Mouse (Mus musculus) limb, embryonic 15.5 days (tissue): ENCODE results near the gene Ssh1. TPM values are rescaled to one million over a fixed set of nuclear protein-coding genes. Genes with fewer than 3 reads are reported as not detected.

Source experiments
- ATAC-seq: fragments of 200-750 bp; cut with Nextera tagmentation; 2 replicates; pipeline ENCODE4 v1.8.0; 2017; ENCODE audit warnings: low read depth, moderate TSS enrichment; ENCODE audit not compliant: insufficient number of reproducible peaks, low FRiP score, low TSS enrichment
- H3K27ac ChIP-seq: fragments of 300-500 bp; sonication (generic); 2 replicates; pipeline ENCODE4 v1.5.1; 2015; ENCODE audit warnings: moderate library complexity, mild to moderate bottlenecking, inconsistent platforms
- H3K27me3 ChIP-seq: fragments of 300-500 bp; sonication (generic); 2 replicates; pipeline ENCODE4 v1.6.1; 2015; ENCODE audit warnings: inconsistent platforms
- H3K36me3 ChIP-seq: fragments of 300-500 bp; sonication (generic); 2 replicates; pipeline ENCODE4 v1.6.1; 2015; ENCODE audit warnings: inconsistent platforms
- H3K4me1 ChIP-seq: fragments of 300-500 bp; sonication (generic); 2 replicates; pipeline ENCODE4 v1.6.1; 2015; ENCODE audit warnings: inconsistent platforms
- H3K4me2 ChIP-seq: fragments of 300-500 bp; sonication (generic); 2 replicates; pipeline ENCODE4 v1.6.1; 2015; ENCODE audit warnings: mild to moderate bottlenecking, inconsistent platforms
- H3K4me3 ChIP-seq: fragments of 300-500 bp; sonication (generic); 2 replicates; pipeline ENCODE4 v1.5.1; 2015; ENCODE audit warnings: mild to moderate bottlenecking, inconsistent platforms
- H3K9ac ChIP-seq: fragments of 300-500 bp; sonication (generic); 2 replicates; pipeline ENCODE4 v1.6.1; 2015; ENCODE audit warnings: inconsistent platforms
- H3K9me3 ChIP-seq: fragments of 300-500 bp; sonication (generic); 2 replicates; pipeline ENCODE4 v1.6.1; 2016; ENCODE audit warnings: inconsistent platforms
- WGBS: fragments of 180-500 bp; shearing (Covaris S2); methylation state at CpG from one replicate; pipeline ENCODE4 v1.1.7; 2015; 5-methylcytosine and 5-hydroxymethylcytosine counted together
- polyA plus RNA-seq: library from polyadenylated mRNA; unstranded; fragments of >200 nt; fragmentation: Nextera tagmentation; extraction: Ambion mirVana; gene quantifications from 2 replicates; pipeline ENCODE4 v1.2.1, GENCODE M21; 2015

Ssh1 gene
- polyA plus RNA-seq, 1 experiment from 2014 or later: 13.2 TPM

DNA sequence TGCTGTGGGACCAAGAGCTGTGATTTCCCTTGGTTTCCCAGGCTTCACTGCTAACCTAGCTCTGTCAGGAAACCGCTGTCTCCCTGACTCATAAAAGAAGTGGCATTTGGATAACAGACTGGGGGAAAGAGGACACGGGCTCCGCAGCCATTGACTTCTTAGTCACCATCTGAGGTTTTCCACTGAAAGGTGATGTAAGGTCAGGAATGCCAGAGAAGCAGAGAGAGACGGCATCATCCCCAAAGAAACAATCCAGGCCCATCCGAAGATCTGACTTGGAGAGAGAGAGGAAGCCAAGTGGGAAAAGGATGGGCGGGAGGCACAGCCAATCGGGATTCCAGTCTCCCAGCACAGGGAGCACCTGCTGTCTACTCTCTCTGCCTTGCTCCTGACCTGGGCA is 2.6 kb downstream of the Ssh1 start:
- no peaks in the 10 kb centered on the region for H3K27me3 ChIP-seq
- H3K4me3 ChIP-seq: no peak overlapping the region
- H3K36me3 ChIP-seq: peaks cover 8% of the 10 kb centered on the region; the same call in 1 of the 2 replicates
- 0 out of 2 replicates have a peak overlapping the region, but pooled peaks have one; percentile 5 for H3K4me2 ChIP-seq
- no peak overlapping the region for H3K27ac ChIP-seq
- WGBS: 65% methylated on average over 7 of the region's 7 CpGs
- no peak overlapping the region for H3K9ac ChIP-seq
- H3K9me3 ChIP-seq: no peaks in the 10 kb centered on the region
- no peak for ATAC-seq
- H3K4me1 ChIP-seq: peaks cover 32% of the 10 kb centered on the region

DNA sequence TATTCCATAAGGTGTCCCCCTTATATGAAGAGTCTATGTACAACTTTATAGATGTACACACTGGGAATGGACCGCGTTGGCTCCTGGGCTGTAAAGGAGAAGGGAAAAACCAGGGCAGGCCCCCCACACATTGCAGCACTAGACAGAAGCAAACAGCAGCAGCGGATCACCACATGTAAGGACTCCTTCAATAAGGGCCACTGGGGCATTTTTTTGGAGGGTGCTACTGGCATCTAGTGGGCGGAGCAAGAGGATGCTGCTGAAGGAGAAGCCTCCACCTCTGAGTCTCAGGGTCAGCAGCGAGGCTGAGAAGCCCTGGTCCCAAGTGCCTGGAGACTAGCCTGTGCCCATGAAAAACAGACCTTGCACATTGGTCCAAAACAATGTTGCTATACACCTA is 3.1 kb downstream of the Ssh1 start:
- ATAC-seq: no peak

DNA sequence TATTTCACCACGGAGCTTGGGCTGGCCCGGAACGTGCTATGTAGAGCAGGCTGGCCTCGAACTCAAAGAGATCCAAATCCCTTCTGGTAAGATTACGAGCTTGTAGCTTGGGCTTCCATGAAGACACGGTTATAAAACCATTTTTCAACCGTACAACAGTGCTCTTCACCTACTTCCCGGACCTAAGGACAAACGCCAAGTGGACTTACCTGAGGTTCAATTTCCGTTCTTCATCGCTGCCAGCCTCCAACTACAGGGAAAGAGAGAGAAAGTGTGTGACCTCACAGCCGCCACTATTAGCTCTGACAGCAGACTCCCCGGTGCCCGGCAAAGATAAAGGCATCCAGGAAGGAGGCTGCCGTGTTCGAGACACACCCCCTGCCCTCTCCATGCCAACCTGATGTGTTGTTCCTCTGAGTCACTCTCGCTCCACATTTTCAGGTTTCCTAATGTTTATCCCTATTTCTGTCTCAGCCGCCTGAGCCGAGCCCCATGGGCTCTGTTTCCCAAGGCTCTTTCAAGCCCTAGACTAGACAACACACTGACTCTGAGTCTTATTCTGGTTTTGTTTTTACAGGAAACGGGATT is 4.2 kb downstream of the Ssh1 start:
- H3K9me3 ChIP-seq: no peaks in the 10 kb centered on the region
- H3K27me3 ChIP-seq: no peaks in the 10 kb centered on the region
- H3K4me3 ChIP-seq: no peak overlapping the region
- H3K4me1 ChIP-seq: peaks cover 39% of the 10 kb centered on the region
- H3K27ac ChIP-seq: no peak overlapping the region
- WGBS: 84% methylated on average over 20 of the region's 20 CpGs
- no peak for ATAC-seq
- H3K4me2 ChIP-seq: no peak overlapping the region
- peaks cover 9% of the 10 kb centered on the region; the same call in 1 of the 2 replicates for H3K36me3 ChIP-seq
- no peak overlapping the region for H3K9ac ChIP-seq

More for the DNA sequence above, 3.1 kb downstream of the Ssh1 start:
- 83% methylated on average over 5 of the region's 5 CpGs for WGBS
- H3K36me3 ChIP-seq: peaks cover 8% of the 10 kb centered on the region; the same call in 1 of the 2 replicates
- H3K27ac ChIP-seq: no peak overlapping the region
- no peak overlapping the region for H3K9ac ChIP-seq
- H3K4me2 ChIP-seq: no peak overlapping the region
- no peak overlapping the region for H3K4me3 ChIP-seq
- H3K9me3 ChIP-seq: no peaks in the 10 kb centered on the region
- no peaks in the 10 kb centered on the region for H3K27me3 ChIP-seq
- H3K4me1 ChIP-seq: peaks cover 38% of the 10 kb centered on the region

DNA sequence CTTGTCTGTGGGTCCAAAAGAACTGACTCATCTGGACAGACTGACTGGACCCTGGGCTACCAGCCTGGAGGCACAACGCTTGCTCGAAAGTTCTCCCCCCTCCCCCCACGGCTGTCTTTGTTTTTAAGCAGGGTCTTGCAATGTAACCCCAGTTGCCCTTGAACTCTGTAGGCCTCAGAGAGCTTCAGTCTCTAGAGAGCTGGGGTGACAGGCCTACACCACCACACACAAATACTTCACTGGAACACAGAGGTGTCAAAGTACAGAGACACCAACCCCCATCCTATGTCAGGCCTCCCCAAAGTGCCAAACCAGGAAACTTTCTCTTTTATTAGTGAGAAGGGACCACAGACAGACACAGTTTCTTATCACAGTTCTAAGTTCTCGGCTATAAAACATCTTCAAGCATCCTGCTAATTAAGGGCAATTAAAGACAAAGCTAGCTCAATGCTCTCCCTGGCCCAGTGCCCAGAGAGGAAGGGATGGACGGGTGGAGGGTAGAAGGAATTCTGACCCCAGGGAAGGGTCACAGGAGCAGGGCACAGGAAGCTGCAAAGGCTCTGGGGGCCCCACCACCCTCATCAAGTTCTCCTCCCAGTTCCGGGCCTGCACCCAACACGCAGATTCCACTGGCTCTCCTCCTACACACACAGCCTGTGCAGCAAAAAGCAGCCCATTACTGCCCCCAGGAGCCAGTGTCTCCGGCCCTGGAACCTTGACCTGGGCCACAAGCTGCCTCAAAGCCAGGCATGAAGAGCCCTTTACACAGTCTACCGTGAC is 7.3 kb downstream of the Ssh1 start:
- H3K4me3 ChIP-seq: no peak overlapping the region

GRCm38 (mm10) chr5:113985737-113986136 is 8.0 kb downstream of the Ssh1 start:
- 0 out of 2 replicates have a peak overlapping the region, but pooled peaks have one; percentile 38 for H3K27ac ChIP-seq

More for the DNA sequence above, 7.3 kb downstream of the Ssh1 start:
- H3K36me3 ChIP-seq: peaks cover 21% of the 10 kb centered on the region; the same call in 1 of the 2 replicates
- no peak overlapping the region for H3K4me2 ChIP-seq
- peaks cover 22% of the 10 kb centered on the region for H3K4me1 ChIP-seq
- H3K9ac ChIP-seq: no peak overlapping the region
- no peaks in the 10 kb centered on the region for H3K9me3 ChIP-seq
- no peaks in the 10 kb centered on the region for H3K27me3 ChIP-seq
- ATAC-seq: no peak
- H3K27ac ChIP-seq: 0 out of 2 replicates have a peak overlapping the region, but pooled peaks have one; percentile 38
- WGBS: 25% methylated on average over 9 of the region's 9 CpGs

GRCm38 (mm10) chr5:113984025-113984740 is 9.5 kb downstream of the Ssh1 start:
- H3K27me3 ChIP-seq: no peaks in the 10 kb centered on the region
- ATAC-seq: no peak
- peaks cover 20% of the 10 kb centered on the region for H3K4me1 ChIP-seq
- no peaks in the 10 kb centered on the region for H3K9me3 ChIP-seq
- peaks cover 24% of the 10 kb centered on the region; the same call in 1 of the 2 replicates for H3K36me3 ChIP-seq
- no peak overlapping the region for H3K27ac ChIP-seq
- H3K4me3 ChIP-seq: no peak overlapping the region
- 91% methylated on average over 13 of the region's 13 CpGs for WGBS
- no peak overlapping the region for H3K4me2 ChIP-seq
- H3K9ac ChIP-seq: no peak overlapping the region

More at GRCm38 (mm10) chr5:113985737-113986136, 8.0 kb downstream of the Ssh1 start:
- Histone ChIP-seq H3K36me3 (peaks cover 25% of the 10 kb centered on the region; the same call in 1 of the 2 replicates), H3K9me3 (no peaks in the 10 kb centered on the region), H3K9ac (no peak overlapping the region), H3K4me3 (no peak overlapping the region), H3K27me3 (no peaks in the 10 kb centered on the region), H3K4me2 (no peak overlapping the region), H3K4me1 (peaks cover 18% of the 10 kb centered on the region)
- 74% methylated on average over 2 of the region's 2 CpGs for WGBS
- no peak for ATAC-seq

DNA sequence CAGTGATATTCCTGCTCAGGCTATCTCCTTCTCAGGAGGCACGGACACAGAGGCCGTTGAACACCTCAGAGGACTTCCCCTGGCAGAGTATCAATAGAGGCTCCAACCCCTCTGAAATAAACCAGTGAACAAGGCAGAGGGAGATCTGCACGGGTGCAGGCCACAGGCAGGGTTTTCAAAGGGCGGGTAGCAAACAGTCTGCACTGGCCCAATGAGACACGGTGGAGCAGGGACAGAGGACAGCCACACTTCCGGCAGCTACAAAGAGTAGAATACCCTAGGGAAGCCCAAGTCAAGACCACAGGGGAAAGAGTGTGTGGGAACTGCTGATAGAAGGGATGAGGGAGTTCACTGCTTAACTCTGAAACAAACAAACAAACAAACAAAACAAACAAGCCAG is 10.2 kb downstream of the Ssh1 start:
- WGBS: 70% methylated on average over 6 of the region's 6 CpGs
- peaks cover 20% of the 10 kb centered on the region for H3K4me1 ChIP-seq
- H3K9ac ChIP-seq: no peak overlapping the region
- no peak overlapping the region for H3K27ac ChIP-seq
- no peak overlapping the region for H3K4me3 ChIP-seq
- H3K9me3 ChIP-seq: no peaks in the 10 kb centered on the region
- no peak overlapping the region for H3K4me2 ChIP-seq
- H3K36me3 ChIP-seq: peaks cover 20% of the 10 kb centered on the region; the same call in 1 of the 2 replicates
- ATAC-seq: no peak
- no peaks in the 10 kb centered on the region for H3K27me3 ChIP-seq

GRCm38 (mm10) chr5:113981843-113982242 is 11.9 kb downstream of the Ssh1 start:
- Histone ChIP-seq H3K9me3 (no peaks in the 10 kb centered on the region), H3K36me3 (peaks cover 22% of the 10 kb centered on the region), H3K4me2 (no peak overlapping the region), H3K27me3 (no peaks in the 10 kb centered on the region), H3K4me3 (no peak overlapping the region), H3K27ac (no peak overlapping the region), H3K4me1 (peaks cover 22% of the 10 kb centered on the region), H3K9ac (no peak overlapping the region)
- 74% methylated on average over 8 of the region's 8 CpGs for WGBS
- ATAC-seq: no peak

DNA sequence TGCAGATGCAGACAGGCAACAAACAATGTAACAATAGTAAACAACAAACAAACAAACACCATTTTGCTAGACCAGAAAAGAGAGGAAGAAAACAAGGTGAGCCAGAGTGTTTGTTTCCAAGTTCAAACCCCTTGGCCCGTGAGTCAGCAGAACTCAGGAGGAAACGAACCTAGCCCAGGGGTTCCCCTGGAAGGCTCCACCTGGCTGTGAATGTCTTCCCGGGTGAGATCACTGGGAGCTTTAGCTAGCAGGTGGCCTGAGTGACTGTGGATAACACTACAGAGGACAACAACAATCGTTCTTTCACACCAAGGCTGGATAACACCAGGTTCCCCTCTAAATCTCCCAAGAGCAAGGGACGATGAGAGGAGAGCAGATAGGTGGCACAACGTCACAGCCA is 12.5 kb downstream of the Ssh1 start:
- Histone ChIP-seq H3K4me3 (no peak overlapping the region), H3K27ac (no peak overlapping the region), H3K9ac (no peak overlapping the region), H3K4me1 (peaks cover 16% of the 10 kb centered on the region; the same call in 1 of the 2 replicates), H3K4me2 (no peak overlapping the region), H3K36me3 (peaks cover 22% of the 10 kb centered on the region), H3K9me3 (no peaks in the 10 kb centered on the region), H3K27me3 (no peaks in the 10 kb centered on the region)
- 84% methylated on average over 6 of the region's 6 CpGs for WGBS
- no peak for ATAC-seq

GRCm38 (mm10) chr5:113980511-113980910 is 13.2 kb downstream of the Ssh1 start:
- WGBS: 68% methylated on average over 1 of the region's 1 CpGs
- Histone ChIP-seq H3K4me1 (peaks cover 15% of the 10 kb centered on the region; the same call in 1 of the 2 replicates), H3K36me3 (peaks cover 22% of the 10 kb centered on the region), H3K9ac (no peak overlapping the region), H3K27ac (no peak overlapping the region), H3K4me2 (no peak overlapping the region), H3K4me3 (no peak overlapping the region), H3K9me3 (no peaks in the 10 kb centered on the region), H3K27me3 (no peaks in the 10 kb centered on the region)
- ATAC-seq: no peak

DNA sequence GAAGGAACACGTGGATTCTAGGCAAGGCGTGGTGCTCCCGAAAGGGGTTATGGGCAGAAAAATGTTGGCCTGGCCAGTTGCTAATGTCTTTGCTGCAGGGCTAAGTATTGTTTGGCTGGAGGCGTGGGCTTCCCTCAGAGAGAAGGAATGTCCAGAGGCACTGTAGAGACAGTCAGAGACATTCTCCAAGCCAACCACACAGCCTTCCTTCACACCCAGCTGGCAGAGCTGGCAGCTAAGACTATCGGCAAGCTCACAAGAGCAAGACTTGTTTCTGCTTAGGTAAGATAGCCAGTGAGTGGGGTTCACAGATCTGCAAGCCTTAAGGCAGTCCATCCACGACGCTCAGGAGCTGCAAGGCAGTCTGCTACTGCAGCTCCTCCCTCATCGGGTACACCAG is 16.4 kb downstream of the Ssh1 start:
- Histone ChIP-seq H3K9me3 (no peaks in the 10 kb centered on the region), H3K9ac (no peak overlapping the region), H3K4me2 (no peak overlapping the region), H3K4me1 (peaks cover 42% of the 10 kb centered on the region), H3K27me3 (no peaks in the 10 kb centered on the region), H3K4me3 (no peak overlapping the region), H3K27ac (peak overlapping the region; percentile 59), H3K36me3 (peaks cover 15% of the 10 kb centered on the region; the same call in 1 of the 2 replicates)
- 73% methylated on average over 8 of the region's 8 CpGs for WGBS
- no peak for ATAC-seq
